Comparison of ENCODE assay signal across 14 mouse cellular contexts in the genomic region with DNA sequence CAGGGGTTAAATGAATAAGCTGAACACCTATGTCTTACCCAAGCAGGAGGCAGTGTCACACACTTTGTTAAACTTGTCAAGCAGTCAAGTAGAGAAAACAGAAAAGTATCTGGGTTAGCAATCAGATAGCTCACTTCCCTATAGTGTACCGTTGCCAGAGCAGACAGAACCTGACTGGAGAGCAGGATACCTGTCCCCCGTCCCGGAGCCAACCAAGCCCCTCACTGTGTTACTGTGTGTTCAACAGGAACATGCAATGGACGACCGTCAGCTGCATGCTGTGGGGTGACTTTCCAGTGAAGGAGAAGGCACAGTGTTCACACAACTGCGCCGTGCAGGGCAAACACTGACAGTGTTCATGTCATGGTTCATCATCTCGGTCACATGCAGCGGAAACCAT.
A peak's percentile ranks its signal among the peaks of the same experiment; 100 is the strongest.
DNase-seq lines count a peak whose midpoint lies in the region; ATAC-seq lines count a peak whose summit lies in the region.
"Had no signal": no experiment of that assay in that cellular context is flagged by ENCODE, and none has a peak within 500 bp of the region (broad histone marks: within the 10 kb centered on the region; RNA-seq: fewer than 3 reads in every experiment).

No protein-coding gene starts in this region.

- peaks cover 39% of the 10 kb centered on the region for H3K4me1 ChIP-seq in heart, embryonic 10.5 days
- peaks cover 25% of the 10 kb centered on the region for H3K4me1 ChIP-seq in kidney, embryonic 16.5 days (ENCODE audit: insufficient read depth, low read length)
- H3K4me1 ChIP-seq in intestine, embryonic 15.5 days (replicated peaks): peaks cover 18% of the 10 kb centered on the region

- H3K27me3 ChIP-seq in heart, embryonic 10.5 days (ENCODE audit: insufficient read depth, poor library complexity, severe bottlenecking): no peaks in the 10 kb centered on the region
- no peaks in the 10 kb centered on the region for H3K27me3 ChIP-seq in kidney, embryonic 16.5 days (ENCODE audit: insufficient read depth, low read length)
- H3K27me3 ChIP-seq in intestine, embryonic 15.5 days (replicated peaks): no peaks in the 10 kb centered on the region
- H3K27me3 ChIP-seq: embryonic facial prominence, embryonic 12.5 days; liver, embryonic 13.5 days; Patski had no signal

- no peak overlapping the region for H3K4me2 ChIP-seq in kidney, embryonic 16.5 days (replicated peaks; ENCODE audit: low read depth, low read length)
- no peak overlapping the region for H3K4me2 ChIP-seq in intestine, embryonic 15.5 days (replicated peaks)
- H3K4me2 ChIP-seq: embryonic facial prominence, embryonic 12.5 days; liver, embryonic 13.5 days had no signal

- H3K27ac ChIP-seq in heart, embryonic 10.5 days: peak overlapping the region; percentile 47; the same call in 1 of the 2 replicates
- peak overlapping the region; percentile 33; the same call in 1 of the 2 replicates for H3K27ac ChIP-seq in kidney, embryonic 16.5 days (ENCODE audit: low read length)
- H3K27ac ChIP-seq in intestine, embryonic 15.5 days: peak overlapping the region; percentile 63
- H3K27ac ChIP-seq: embryonic facial prominence, embryonic 12.5 days; liver, embryonic 13.5 days had no signal

- H3K9ac ChIP-seq in kidney, embryonic 16.5 days (replicated peaks; ENCODE audit: low read length): no peak overlapping the region
- H3K9ac ChIP-seq in intestine, embryonic 15.5 days: no peak overlapping the region
- H3K9ac ChIP-seq: embryonic facial prominence, embryonic 12.5 days; liver, embryonic 13.5 days had no signal

- WGBS in heart, embryonic 10.5 days: 73% methylated on average over 9 of the region's 9 CpGs
- 50% methylated on average over 9 of the region's 9 CpGs for WGBS in kidney, embryonic 16.5 days
- WGBS in intestine, embryonic 15.5 days: 53% methylated on average over 9 of the region's 9 CpGs

- H3K9me3 ChIP-seq in heart, embryonic 10.5 days: no peaks in the 10 kb centered on the region
- H3K9me3 ChIP-seq in kidney, embryonic 16.5 days (ENCODE audit: low read length): no peaks in the 10 kb centered on the region
- H3K9me3 ChIP-seq in intestine, embryonic 15.5 days: no peaks in the 10 kb centered on the region
- H3K9me3 ChIP-seq: embryonic facial prominence, embryonic 12.5 days; liver, embryonic 13.5 days had no signal

- intact Hi-C loops in heart, postnatal 36 days (cut with DNase I): loop anchor here (5.0 kb wide), 1 partner anchor 50 kb away; no protein-coding TSS in a partner anchor

- no peak for DNase-seq in heart, embryonic 10.5 days (ENCODE audit: low spot score)
- DNase-seq in heart, postnatal 36 days: no peak
- no peak for DNase-seq in kidney, postnatal 36 days
- DNase-seq in lung, postnatal 10 days: peak; percentile 36
- DNase-seq in lung, postnatal 36 days: no peak
- DNase-seq in natural killer cell, adult 2 months (ENCODE audit: low spot score in 2 of 2): no peak
- DNase-seq: gastrocnemius, postnatal 14 days; layer of hippocampus, postnatal 36 days; liver, embryonic 13.5 days had no signal

- no peak for ATAC-seq in kidney, embryonic 16.5 days (ENCODE audit: low FRiP score, low TSS enrichment)
- no peak for ATAC-seq in intestine, embryonic 15.5 days
- ATAC-seq: Patski had no signal

- H3K4me3 ChIP-seq in heart, embryonic 10.5 days: no peak overlapping the region
- no peak overlapping the region for H3K4me3 ChIP-seq in kidney, embryonic 16.5 days (ENCODE audit: low read length)
- no peak overlapping the region for H3K4me3 ChIP-seq in intestine, embryonic 15.5 days (replicated peaks)
- H3K4me3 ChIP-seq: embryonic facial prominence, embryonic 12.5 days; liver, embryonic 13.5 days; myocyte had no signal

- 0 out of 2 replicates have a peak, but pooled peaks cover 3% of the 10 kb centered on the region for H3K36me3 ChIP-seq in heart, embryonic 10.5 days
- H3K36me3 ChIP-seq in kidney, embryonic 16.5 days (ENCODE audit: insufficient read depth, low read length): no peaks in the 10 kb centered on the region
- H3K36me3 ChIP-seq in intestine, embryonic 15.5 days: peaks cover 4% of the 10 kb centered on the region
- H3K36me3 ChIP-seq: embryonic facial prominence, embryonic 12.5 days; liver, embryonic 13.5 days had no signal
